Mouse (Mus musculus) limb, embryonic 15.5 days (tissue): ENCODE data around the gene Dstyk. TPM values are rescaled to one million over a fixed set of nuclear protein-coding genes. Genes with fewer than 3 reads are reported as not detected.
A peak's percentile ranks its signal among the peaks of the same experiment; 100 is the strongest.
"Not testable (repeated sequence)": the region's sequence is repeated elsewhere in the genome, so short reads cannot be mapped to it uniquely, and the experiment has no call there.

Experiments used
- ATAC-seq: fragments of 200-750 bp; cut with Nextera tagmentation; 2 replicates; pipeline ENCODE4 v1.8.0; 2017; ENCODE audit warnings: low read depth, moderate TSS enrichment; ENCODE audit not compliant: insufficient number of reproducible peaks, low FRiP score, low TSS enrichment
- H3K27ac ChIP-seq: fragments of 300-500 bp; sonication (generic); 2 replicates; pipeline ENCODE4 v1.5.1; 2015; ENCODE audit warnings: moderate library complexity, mild to moderate bottlenecking, inconsistent platforms
- H3K27me3 ChIP-seq: fragments of 300-500 bp; sonication (generic); 2 replicates; pipeline ENCODE4 v1.6.1; 2015; ENCODE audit warnings: inconsistent platforms
- H3K36me3 ChIP-seq: fragments of 300-500 bp; sonication (generic); 2 replicates; pipeline ENCODE4 v1.6.1; 2015; ENCODE audit warnings: inconsistent platforms
- H3K4me1 ChIP-seq: fragments of 300-500 bp; sonication (generic); 2 replicates; pipeline ENCODE4 v1.6.1; 2015; ENCODE audit warnings: inconsistent platforms
- H3K4me2 ChIP-seq: fragments of 300-500 bp; sonication (generic); 2 replicates; pipeline ENCODE4 v1.6.1; 2015; ENCODE audit warnings: mild to moderate bottlenecking, inconsistent platforms
- H3K4me3 ChIP-seq: fragments of 300-500 bp; sonication (generic); 2 replicates; pipeline ENCODE4 v1.5.1; 2015; ENCODE audit warnings: mild to moderate bottlenecking, inconsistent platforms
- H3K9ac ChIP-seq: fragments of 300-500 bp; sonication (generic); 2 replicates; pipeline ENCODE4 v1.6.1; 2015; ENCODE audit warnings: inconsistent platforms
- H3K9me3 ChIP-seq: fragments of 300-500 bp; sonication (generic); 2 replicates; pipeline ENCODE4 v1.6.1; 2016; ENCODE audit warnings: inconsistent platforms
- WGBS: fragments of 180-500 bp; shearing (Covaris S2); methylation state at CpG from one replicate; pipeline ENCODE4 v1.1.7; 2015; 5-methylcytosine and 5-hydroxymethylcytosine counted together
- polyA plus RNA-seq: library from polyadenylated mRNA; unstranded; fragments of >200 nt; fragmentation: Nextera tagmentation; extraction: Ambion mirVana; gene quantifications from 2 replicates; pipeline ENCODE4 v1.2.1, GENCODE M21; 2015

Gene Dstyk
- polyA plus RNA-seq, 1 experiment from 2014 or later: 16.5 TPM

- 0 out of 2 replicates have a peak, but pooled peaks cover 3% of the 10 kb centered on the region for H3K4me1 ChIP-seq
- no peak overlapping the region for H3K27ac ChIP-seq
- ATAC-seq: no peak
- no peak overlapping the region for H3K4me3 ChIP-seq
- H3K4me2 ChIP-seq: no peak overlapping the region
- peaks cover 25% of the 10 kb centered on the region for H3K36me3 ChIP-seq
- no peak overlapping the region for H3K9ac ChIP-seq
- H3K9me3 ChIP-seq: no peaks in the 10 kb centered on the region
- H3K27me3 ChIP-seq: no peaks in the 10 kb centered on the region
Observed at GRCm38 (mm10) chr1:132468926-132469325, 51.6 kb downstream of the Dstyk start.

GRCm38 (mm10) chr1:132469519-132469918, 52.2 kb downstream of the Dstyk start:
- no peak for ATAC-seq
- Histone ChIP-seq H3K9ac (no peak overlapping the region), H3K4me2 (no peak overlapping the region), H3K4me1 (0 out of 2 replicates have a peak, but pooled peaks cover 4% of the 10 kb centered on the region), H3K4me3 (no peak overlapping the region), H3K27ac (no peak overlapping the region), H3K9me3 (no peaks in the 10 kb centered on the region), H3K27me3 (no peaks in the 10 kb centered on the region), H3K36me3 (peaks cover 19% of the 10 kb centered on the region)
- 90% methylated on average over 7 of the region's 7 CpGs for WGBS

- not testable (repeated sequence) for H3K27me3 ChIP-seq, ATAC-seq, H3K9me3 ChIP-seq, H3K4me3 ChIP-seq, H3K4me1 ChIP-seq, H3K4me2 ChIP-seq, H3K9ac ChIP-seq, H3K27ac ChIP-seq
- WGBS: 77% methylated on average over 1 of the region's 1 CpGs
- peaks cover 14% of the 10 kb centered on the region for H3K36me3 ChIP-seq
Observed at GRCm38 (mm10) chr1:132470031-132470430, 52.7 kb downstream of the Dstyk start.

- Histone ChIP-seq H3K4me3 (no peak overlapping the region), H3K36me3 (peaks cover 6% of the 10 kb centered on the region; the same call in 1 of the 2 replicates), H3K9ac (no peak overlapping the region), H3K9me3 (no peaks in the 10 kb centered on the region), H3K4me2 (no peak overlapping the region), H3K27ac (no peak overlapping the region), H3K27me3 (no peaks in the 10 kb centered on the region), H3K4me1 (peaks cover 11% of the 10 kb centered on the region; the same call in 1 of the 2 replicates)
- no peak for ATAC-seq
- WGBS: 83% methylated on average over 2 of the region's 2 CpGs
Observed at GRCm38 (mm10) chr1:132471032-132471431, 53.7 kb downstream of the Dstyk start.

- no peak for ATAC-seq
- no peak overlapping the region for H3K9ac ChIP-seq
- no peaks in the 10 kb centered on the region for H3K27me3 ChIP-seq
- H3K4me3 ChIP-seq: no peak overlapping the region
- WGBS: 89% methylated on average over 5 of the region's 5 CpGs
- H3K9me3 ChIP-seq: no peaks in the 10 kb centered on the region
- no peak overlapping the region for H3K27ac ChIP-seq
- H3K4me1 ChIP-seq: peaks cover 11% of the 10 kb centered on the region; the same call in 1 of the 2 replicates
- H3K4me2 ChIP-seq: no peak overlapping the region
- H3K36me3 ChIP-seq: 0 out of 2 replicates have a peak, but pooled peaks cover 6% of the 10 kb centered on the region
Observed at GRCm38 (mm10) chr1:132471499-132471898, 54.1 kb downstream of the Dstyk start.

GRCm38 (mm10) chr1:132472537-132472936, 55.2 kb downstream of the Dstyk start:
- Histone ChIP-seq H3K4me1 (peaks cover 8% of the 10 kb centered on the region; the same call in 1 of the 2 replicates), H3K27ac (no peak overlapping the region), H3K27me3 (no peaks in the 10 kb centered on the region), H3K4me2 (no peak overlapping the region), H3K9ac (no peak overlapping the region), H3K36me3 (no peaks in the 10 kb centered on the region), H3K4me3 (no peak overlapping the region), H3K9me3 (no peaks in the 10 kb centered on the region)
- 54% methylated on average over 5 of the region's 5 CpGs for WGBS
- no peak for ATAC-seq

- 82% methylated on average over 1 of the region's 1 CpGs for WGBS
- H3K9ac ChIP-seq: no peak overlapping the region
- no peak for ATAC-seq
Observed at GRCm38 (mm10) chr1:132474496-132474895, 57.1 kb downstream of the Dstyk start.

GRCm38 (mm10) chr1:132476575-132476927, 59.2 kb downstream of the Dstyk start:
- peak overlapping the region; percentile 81 for H3K27ac ChIP-seq
- 0 out of 2 replicates have a peak, but pooled peaks have one; percentile 44 for ATAC-seq
- peak overlapping the region; percentile 81 for H3K4me3 ChIP-seq
- H3K9ac ChIP-seq: peak overlapping the region; percentile 32
- no peaks in the 10 kb centered on the region for H3K36me3 ChIP-seq
- H3K4me1 ChIP-seq: peaks cover 26% of the 10 kb centered on the region
- H3K9me3 ChIP-seq: no peaks in the 10 kb centered on the region
- H3K27me3 ChIP-seq: no peaks in the 10 kb centered on the region
- H3K4me2 ChIP-seq: peak overlapping the region; percentile 57
- WGBS: 4% methylated on average over 9 of the region's 9 CpGs

More at GRCm38 (mm10) chr1:132474496-132474895, 57.1 kb downstream of the Dstyk start:
- no peaks in the 10 kb centered on the region for H3K27me3 ChIP-seq
- no peaks in the 10 kb centered on the region for H3K9me3 ChIP-seq
- no peaks in the 10 kb centered on the region for H3K36me3 ChIP-seq
- H3K4me3 ChIP-seq: no peak overlapping the region
- H3K27ac ChIP-seq: no peak overlapping the region; the same call in 1 of the 2 replicates
- peaks cover 23% of the 10 kb centered on the region for H3K4me1 ChIP-seq
- H3K4me2 ChIP-seq: no peak overlapping the region

GRCm38 (mm10) chr1:132476928-132477691, 59.8 kb downstream of the Dstyk start, which contains the start of gene Rbbp5:
Gene Rbbp5 (plus strand): TSS chr1:132477365.
- Histone ChIP-seq H3K4me1 (peaks cover 26% of the 10 kb centered on the region), H3K9me3 (no peaks in the 10 kb centered on the region), H3K4me2 (peak within 1 kb of the TSS; percentile 57), H3K27ac (peak within 1 kb of the TSS; percentile 81), H3K4me3 (peak within 1 kb of the TSS; percentile 81), H3K9ac (peak within 1 kb of the TSS; percentile 63), H3K36me3 (no peaks in the 10 kb centered on the region), H3K27me3 (no peaks in the 10 kb centered on the region)
- peak; percentile 80 for ATAC-seq
- under 1% methylated on average over 43 of the region's 43 CpGs for WGBS

GRCm38 (mm10) chr1:132479438-132479837, 62.1 kb downstream of the Dstyk start:
- Histone ChIP-seq H3K9ac (no peak overlapping the region), H3K4me3 (no peak overlapping the region), H3K27me3 (no peaks in the 10 kb centered on the region), H3K9me3 (no peaks in the 10 kb centered on the region), H3K27ac (no peak overlapping the region), H3K36me3 (0 out of 2 replicates have a peak, but pooled peaks cover 2% of the 10 kb centered on the region), H3K4me2 (no peak overlapping the region), H3K4me1 (peaks cover 26% of the 10 kb centered on the region)
- ATAC-seq: no peak
- WGBS: 78% methylated on average over 1 of the region's 1 CpGs

- no peak for ATAC-seq
- no peak overlapping the region for H3K4me2 ChIP-seq
- WGBS: 71% methylated on average over 2 of the region's 2 CpGs
- H3K4me1 ChIP-seq: peaks cover 18% of the 10 kb centered on the region
- H3K9me3 ChIP-seq: no peaks in the 10 kb centered on the region
- no peak overlapping the region for H3K9ac ChIP-seq
- H3K36me3 ChIP-seq: peaks cover 7% of the 10 kb centered on the region; the same call in 1 of the 2 replicates
- no peak overlapping the region for H3K27ac ChIP-seq
- H3K27me3 ChIP-seq: no peaks in the 10 kb centered on the region
- H3K4me3 ChIP-seq: no peak overlapping the region
Observed at GRCm38 (mm10) chr1:132481619-132482018, 64.3 kb downstream of the Dstyk start.

- Histone ChIP-seq H3K36me3 (peaks cover 19% of the 10 kb centered on the region), H3K27me3 (no peaks in the 10 kb centered on the region), H3K4me1 (peaks cover 14% of the 10 kb centered on the region), H3K9me3 (no peaks in the 10 kb centered on the region), H3K4me3 (no peak overlapping the region), H3K9ac (no peak overlapping the region), H3K27ac (no peak overlapping the region), H3K4me2 (no peak overlapping the region)
- WGBS: 84% methylated on average over 3 of the region's 3 CpGs
- no peak for ATAC-seq
Observed at GRCm38 (mm10) chr1:132483234-132483633, 65.9 kb downstream of the Dstyk start.
